Mouse (Mus musculus) erythroblast, embryonic 14.5 days (primary cell): ENCODE measurements around the gene Sos2. TPM values are rescaled to one million over a fixed set of nuclear protein-coding genes. Genes with fewer than 3 reads are reported as not detected.
"Not testable (repeated sequence)": the region's sequence is repeated elsewhere in the genome, so short reads cannot be mapped to it uniquely, and the experiment has no call there.

ENCODE experiments used
- H3K27me3 ChIP-seq: 2 replicates; pipeline ENCODE4 v1.6.1; 2012; ENCODE audit warnings: inconsistent platforms; ENCODE audit not compliant: control insufficient read depth
- H3K36me3 ChIP-seq: 2 replicates; pipeline ENCODE4 v1.6.1; 2012; ENCODE audit warnings: mild to moderate bottlenecking, inconsistent platforms; ENCODE audit not compliant: control insufficient read depth
- H3K4me1 ChIP-seq: 2 replicates; pipeline ENCODE4 v1.6.1; 2012; ENCODE audit warnings: inconsistent platforms; ENCODE audit not compliant: control insufficient read depth
- H3K4me3 ChIP-seq: replicated peaks from 2 replicates; pipeline ENCODE3; 2012; ENCODE audit warnings: moderate library complexity, mild to moderate bottlenecking, inconsistent platforms
- H3K9me3 ChIP-seq: 2 replicates; pipeline ENCODE4 v1.6.1; 2012; ENCODE audit warnings: low read length, inconsistent platforms, mixed read lengths; ENCODE audit not compliant: control insufficient read depth
- GATA1 ChIP-seq: IDR thresholded peaks from 2 replicates; pipeline ENCODE4 v1.6.1; 2012; ENCODE audit warnings: low read length, inconsistent platforms, mixed read lengths
- TAL1 ChIP-seq: IDR thresholded peaks from 3 replicates; pipeline ENCODE4 v1.6.1; 2012; ENCODE audit warnings: low read length, inconsistent platforms, mixed read lengths
- polyA plus RNA-seq: library from polyadenylated mRNA; stranded (reverse); fragments of >175 nt; gene quantifications from 2 replicates; pipeline ENCODE4 v1.2.3, GENCODE M21; 2012

Gene Sos2
- polyA plus RNA-seq, 1 experiment: 0.56 TPM

GRCm38 (mm10) chr12:69644877-69645276, 36.8 kb downstream of the Sos2 start:
- TF ChIP-seq GATA1 (no peak), TAL1 (no peak)

GRCm38 (mm10) chr12:69642877-69643276, 38.8 kb downstream of the Sos2 start:
- H3K4me3 ChIP-seq: no peak overlapping the region
- H3K36me3 ChIP-seq: peaks cover 34% of the 10 kb centered on the region
- TF ChIP-seq GATA1 (no peak), TAL1 (no peak)
- no peaks in the 10 kb centered on the region for H3K4me1 ChIP-seq
- no peaks in the 10 kb centered on the region for H3K9me3 ChIP-seq
- H3K27me3 ChIP-seq: no peaks in the 10 kb centered on the region

More at GRCm38 (mm10) chr12:69644877-69645276, 36.8 kb downstream of the Sos2 start:
- no peaks in the 10 kb centered on the region for H3K9me3 ChIP-seq
- no peaks in the 10 kb centered on the region for H3K4me1 ChIP-seq
- no peaks in the 10 kb centered on the region for H3K27me3 ChIP-seq
- peaks cover 23% of the 10 kb centered on the region for H3K36me3 ChIP-seq
- H3K4me3 ChIP-seq: no peak overlapping the region

- H3K27me3 ChIP-seq: no peaks in the 10 kb centered on the region
- no peaks in the 10 kb centered on the region for H3K4me1 ChIP-seq
- no peaks in the 10 kb centered on the region for H3K9me3 ChIP-seq
- no peak overlapping the region for H3K4me3 ChIP-seq
- TF ChIP-seq TAL1 (no peak), GATA1 (no peak)
- H3K36me3 ChIP-seq: peaks cover 20% of the 10 kb centered on the region
These were observed 46.9 kb downstream of the Sos2 start for GRCm38 (mm10) chr12:69634761-69635160.

GRCm38 (mm10) chr12:69618590-69618989, 63.1 kb downstream of the Sos2 start:
- H3K36me3 ChIP-seq: peaks cover 33% of the 10 kb centered on the region
- H3K27me3 ChIP-seq, H3K4me3 ChIP-seq, H3K4me1 ChIP-seq, H3K9me3 ChIP-seq: not testable (repeated sequence)

GRCm38 (mm10) chr12:69604367-69604766, 77.3 kb downstream of the Sos2 start:
- no peaks in the 10 kb centered on the region for H3K9me3 ChIP-seq

GRCm38 (mm10) chr12:69597446-69597845, 84.2 kb downstream of the Sos2 start:
- peaks cover 29% of the 10 kb centered on the region for H3K36me3 ChIP-seq
- TF ChIP-seq TAL1 (no peak), GATA1 (no peak)

More at GRCm38 (mm10) chr12:69604367-69604766, 77.3 kb downstream of the Sos2 start:
- Histone ChIP-seq H3K27me3 (no peaks in the 10 kb centered on the region), H3K36me3 (peaks cover 25% of the 10 kb centered on the region), H3K4me3 (no peak overlapping the region), H3K4me1 (no peaks in the 10 kb centered on the region)
- TF ChIP-seq GATA1: no peak

GRCm38 (mm10) chr12:69593130-69593529, 88.5 kb downstream of the Sos2 start:
- TF ChIP-seq GATA1: no peak
- no peak for TF ChIP-seq TAL1
- Histone ChIP-seq H3K4me1 (no peaks in the 10 kb centered on the region), H3K27me3 (no peaks in the 10 kb centered on the region), H3K9me3 (no peaks in the 10 kb centered on the region), H3K4me3 (no peak overlapping the region), H3K36me3 (peaks cover 34% of the 10 kb centered on the region)

More at GRCm38 (mm10) chr12:69597446-69597845, 84.2 kb downstream of the Sos2 start:
- Histone ChIP-seq H3K4me3 (no peak overlapping the region), H3K4me1 (no peaks in the 10 kb centered on the region), H3K27me3 (no peaks in the 10 kb centered on the region), H3K9me3 (no peaks in the 10 kb centered on the region)

GRCm38 (mm10) chr12:69583270-69583629, 98.4 kb downstream of the Sos2 start:
- Histone ChIP-seq H3K4me1 (peaks cover 32% of the 10 kb centered on the region), H3K36me3 (peaks cover 47% of the 10 kb centered on the region), H3K27me3 (no peaks in the 10 kb centered on the region), H3K9me3 (peaks cover 2% of the 10 kb centered on the region; the same call in 1 of the 2 replicates), H3K4me3 (peak overlapping the region; percentile 85)
- TF ChIP-seq GATA1 (no peak), TAL1 (no peak)

- no peaks in the 10 kb centered on the region for H3K27me3 ChIP-seq
- no peak for TF ChIP-seq TAL1
- no peak for TF ChIP-seq GATA1
- H3K4me1 ChIP-seq: peaks cover 32% of the 10 kb centered on the region
- peaks cover 51% of the 10 kb centered on the region for H3K36me3 ChIP-seq
- peaks cover 2% of the 10 kb centered on the region; the same call in 1 of the 2 replicates for H3K9me3 ChIP-seq
- peak within 1 kb of the TSS; percentile 85 for H3K4me3 ChIP-seq
These were observed 98.9 kb downstream of the Sos2 start, which contains the start of gene Vcpkmt for GRCm38 (mm10) chr12:69582613-69583269. TSS of gene Vcpkmt (minus strand) at chr12:69583028.

- TF ChIP-seq GATA1 (no peak), TAL1 (no peak)
- Histone ChIP-seq H3K9me3 (peaks cover 2% of the 10 kb centered on the region; the same call in 1 of the 2 replicates), H3K4me1 (peaks cover 32% of the 10 kb centered on the region), H3K27me3 (no peaks in the 10 kb centered on the region), H3K36me3 (peaks cover 51% of the 10 kb centered on the region), H3K4me3 (peak overlapping the region; percentile 85)
These were observed 99.4 kb downstream of the Sos2 start for GRCm38 (mm10) chr12:69582216-69582612.
